Mouse (Mus musculus) neutrophil, adult 83 days (primary cell): ENCODE results near the gene Sqstm1. TPM values are rescaled to one million over a fixed set of nuclear protein-coding genes. Genes with fewer than 3 reads are reported as not detected.

Experiments used
- total RNA-seq, 2 experiments: library from RNA; stranded (reverse); gene quantifications; one replicate each; pipeline ENCODE4 v1.2.4; 2023

The Sqstm1 gene
- 100 to 1,000 TPM; 279 to 286 TPM for total RNA-seq

GRCm38 (mm10) chr11:50210505-50211151 is at the start of gene Sqstm1, which contains the start of gene Mgat4b:
Gene Sqstm1 (minus strand): TSS chr11:50210827.
Gene Mgat4b (plus strand): TSS chr11:50210890.

GRCm38 (mm10) chr11:50238324-50238723 is 27.7 kb upstream of the Sqstm1 start, which contains the start of gene Ltc4s:
Gene Ltc4s (minus strand): TSS chr11:50238616.

GRCm38 (mm10) chr11:50174111-50174729 is 36.4 kb downstream of the Sqstm1 start, which contains the start of gene Mrnip:
Gene Mrnip (plus strand): TSS chr11:50174444.

Other genes starting within 250 kb of the Sqstm1 start
- gene Rnf130, start 185.5 kb downstream of the Sqstm1 start, total RNA-seq = 100 to 1,000 TPM; 233 to 245 TPM
- 10 to 100 TPM; 57.0 to 57.3 TPM for gene Tbc1d9b, start 79.4 kb downstream of the Sqstm1 start, total RNA-seq
- 1 to 10 TPM; 3.4 to 4.8 TPM for gene Mrnip, start 36.4 kb downstream of the Sqstm1 start, total RNA-seq
- 10 to 100 TPM; 18.2 to 18.6 TPM for gene Mgat4b, start 63 bp upstream of the Sqstm1 start, total RNA-seq
- under 1 TPM; 0.83 to 0.99 TPM for gene Ltc4s, start 27.8 kb upstream of the Sqstm1 start, total RNA-seq
- gene Maml1, start 81.5 kb upstream of the Sqstm1 start, total RNA-seq = 10 to 100 TPM; 43.5 to 46.7 TPM
- gene Canx, start 114.8 kb upstream of the Sqstm1 start, total RNA-seq = 100 to 1,000 TPM; 213 to 218 TPM
- not detected for gene Cby3, start 143.6 kb upstream of the Sqstm1 start, total RNA-seq
- 100 to 1,000 TPM; 504 to 536 TPM for gene Hnrnph1, start 166.2 kb upstream of the Sqstm1 start, total RNA-seq
- gene Rufy1, start 220.3 kb upstream of the Sqstm1 start, total RNA-seq = 10 to 100 TPM; 24.7 to 28.1 TPM